Mouse (Mus musculus) CH12.LX (cell line): ENCODE measurements around the gene Dlg2. TPM values are rescaled to one million over a fixed set of nuclear protein-coding genes. Genes with fewer than 3 reads are reported as not detected.

Experiments
- DNase-seq: peaks from one replicate; pipeline ENCODE4 v3.0.0-alpha.2; 2013; ENCODE audit errors: extremely low read depth
- H3K27ac ChIP-seq: 2 replicates; pipeline ENCODE4 v1.5.1; 2012; ENCODE audit warnings: low read depth, mild to moderate bottlenecking, control low read depth, moderate library complexity; ENCODE audit not compliant: insufficient read depth
- H3K27me3 ChIP-seq: replicated peaks from 2 replicates; pipeline ENCODE3; 2012; ENCODE audit warnings: inconsistent platforms
- H3K36me3 ChIP-seq, 2 experiments: replicated peaks in 1 of 2; 2 replicates each; pipeline versions ENCODE3 to v1.6.1; 2012; ENCODE audit warnings: inconsistent platforms in 1 of 2, low read length in 1 of 2, mild to moderate bottlenecking in 1 of 2, mixed read lengths in 1 of 2, moderate library complexity in 1 of 2; ENCODE audit not compliant: control insufficient read depth in 1 of 2, insufficient read depth in 1 of 2
- H3K4me1 ChIP-seq, 2 experiments: 2 replicates each; pipeline ENCODE4 v1.6.1; 2012; ENCODE audit warnings: inconsistent platforms in 1 of 2, moderate library complexity in 1 of 2; ENCODE audit not compliant: insufficient read depth in 2 of 2, control insufficient read depth in 1 of 2
- H3K4me2 ChIP-seq: 2 replicates; pipeline ENCODE4 v1.6.1; 2012; ENCODE audit warnings: low read depth, mild to moderate bottlenecking, control low read depth; ENCODE audit not compliant: poor library complexity, insufficient read depth, severe bottlenecking
- H3K4me3 ChIP-seq, 3 experiments: fragments of 150-350 bp in 1 of 3; sonication (generic) in 1 of 3; replicated peaks in 1 of 3; 2 replicates each; pipeline versions ENCODE3 to v1.5.1; 2011 to 2012; ENCODE audit warnings: low read depth in 2 of 3, low read length in 2 of 3, mild to moderate bottlenecking in 2 of 3, moderate library complexity in 2 of 3, control low read depth in 1 of 3, improper control_type of control experiment in 1 of 3, inconsistent platforms in 1 of 3, mixed read lengths in 1 of 3; ENCODE audit not compliant: poor library complexity in 1 of 3
- H3K79me2 ChIP-seq: replicated peaks from 2 replicates; pipeline ENCODE4 v1.6.1; 2012; ENCODE audit warnings: mild to moderate bottlenecking, moderate library complexity; ENCODE audit not compliant: control insufficient read depth, poor library complexity, insufficient read depth, severe bottlenecking; ENCODE audit errors: extremely low read depth
- H3K9ac ChIP-seq: 2 replicates; pipeline ENCODE4 v1.6.1; 2012; ENCODE audit warnings: low read depth, mild to moderate bottlenecking, control low read depth, moderate library complexity; ENCODE audit not compliant: insufficient read depth
- H3K9me3 ChIP-seq: replicated peaks from 2 replicates; pipeline ENCODE3; 2012; ENCODE audit warnings: low read length, inconsistent platforms, mixed read lengths
- CHD1 ChIP-seq: IDR thresholded peaks from 2 replicates; pipeline ENCODE4 v1.6.1; 2012; ENCODE audit warnings: low read depth, low read length, improper control_type of control experiment, inconsistent platforms
- ELF1 ChIP-seq: IDR thresholded peaks from 2 replicates; pipeline ENCODE4 v1.6.1; 2014; ENCODE audit warnings: low read depth, mild to moderate bottlenecking, inconsistent platforms, low read length, improper control_type of control experiment
- EP300 ChIP-seq: IDR thresholded peaks from 2 replicates; pipeline ENCODE4 v1.6.1; 2011; ENCODE audit warnings: low read length, improper control_type of control experiment
- HCFC1 ChIP-seq: IDR thresholded peaks from 2 replicates; pipeline ENCODE4 v1.6.1; 2012; ENCODE audit warnings: low read depth, mild to moderate bottlenecking, inconsistent platforms, low read length, improper control_type of control experiment
- IRF4 ChIP-seq: IDR thresholded peaks from 2 replicates; pipeline ENCODE4 v1.6.1; 2014; ENCODE audit warnings: low read depth, mild to moderate bottlenecking, inconsistent platforms, low read length, improper control_type of control experiment
- JUND ChIP-seq: conservative IDR thresholded peaks from 2 replicates; pipeline ENCODE4 v1.6.1; 2011; ENCODE audit warnings: low read depth, low read length, improper control_type of control experiment
- MXI1 ChIP-seq: IDR thresholded peaks from 2 replicates; pipeline ENCODE4 v1.6.1; 2011; ENCODE audit warnings: mild to moderate bottlenecking, low read depth, low read length, improper control_type of control experiment
- MYC ChIP-seq: IDR thresholded peaks from 2 replicates; pipeline ENCODE4 v1.6.1; 2011; ENCODE audit warnings: low read depth, mild to moderate bottlenecking, improper control_type of control experiment, low read length
- POLR2A ChIP-seq: IDR thresholded peaks from 2 replicates; pipeline ENCODE4 v1.6.1; 2011; ENCODE audit warnings: low read depth, mild to moderate bottlenecking, improper control_type of control experiment, low read length
- POLR2AphosphoS2 ChIP-seq: IDR thresholded peaks from 2 replicates; pipeline ENCODE4 v1.6.1; 2011; ENCODE audit warnings: low read depth, low read length, improper control_type of control experiment
- SIN3A ChIP-seq: IDR thresholded peaks from 2 replicates; pipeline ENCODE4 v1.6.1; 2012; ENCODE audit warnings: low read length, improper control_type of control experiment, inconsistent platforms
- SMC3 ChIP-seq: IDR thresholded peaks from 2 replicates; pipeline ENCODE4 v1.6.1; 2011; ENCODE audit warnings: low read depth, low read length, improper control_type of control experiment
- TBP ChIP-seq: conservative IDR thresholded peaks from 2 replicates; pipeline ENCODE4 v1.6.1; 2011; ENCODE audit warnings: low read depth, low read length, improper control_type of control experiment
- UBTF ChIP-seq: IDR thresholded peaks from 2 replicates; pipeline ENCODE4 v1.6.1; 2012; ENCODE audit warnings: low read depth, mild to moderate bottlenecking, inconsistent platforms, low read length, improper control_type of control experiment, moderate library complexity
- USF1 ChIP-seq: IDR thresholded peaks from 2 replicates; pipeline ENCODE4 v1.6.1; 2014; ENCODE audit warnings: low read depth, mild to moderate bottlenecking, inconsistent platforms, low read length, improper control_type of control experiment
- USF2 ChIP-seq: conservative IDR thresholded peaks from 2 replicates; pipeline ENCODE4 v1.6.1; 2011; ENCODE audit warnings: low read depth, low read length, improper control_type of control experiment
- ZKSCAN1 ChIP-seq: IDR thresholded peaks from 2 replicates; pipeline ENCODE4 v1.6.1; 2012; ENCODE audit warnings: low read depth, inconsistent platforms, low read length, improper control_type of control experiment, borderline replicate concordance
- dilution Hi-C: fragments of 300-500 bp; cut with MboI; formaldehyde crosslinking; loops from 2 replicates; pipeline ENCODE4 v1.14.3; 2020; ENCODE audit warnings: low sequenced_read_pairs; ENCODE audit not compliant: extremely low pct_unique_long_range_greater_than_20kb, extremely low pct_ligation_motif_present
- in situ Hi-C: fragments of 300-500 bp; cut with MboI; formaldehyde crosslinking; loops from 3 replicates; pipeline ENCODE4 v1.14.3; 2019; ENCODE audit warnings: low sequenced_read_pairs, low pct_ligation_motif_present, low pct_unique_long_range_greater_than_20kb, mixed read lengths
- polyA plus RNA-seq: library from polyadenylated mRNA; unstranded; fragments of >175 nt; gene quantifications from 2 replicates; pipeline ENCODE4 v1.2.1, GENCODE M21; 2012; ENCODE audit warnings: low read depth; ENCODE audit not compliant: insufficient read length
- total RNA-seq, 2 experiments: library from RNA; depleted of rRNA; stranded (reverse); fragments of 300-350 nt in 1 of 2; fragments of >200 nt in 1 of 2; gene quantifications; 2 replicates each; pipeline ENCODE4 v1.2.3; 2012 to 2014

The Dlg2 gene
- total and polyA plus RNA-seq, 3 experiments = 0.36 TPM; not detected in 2

DNA sequence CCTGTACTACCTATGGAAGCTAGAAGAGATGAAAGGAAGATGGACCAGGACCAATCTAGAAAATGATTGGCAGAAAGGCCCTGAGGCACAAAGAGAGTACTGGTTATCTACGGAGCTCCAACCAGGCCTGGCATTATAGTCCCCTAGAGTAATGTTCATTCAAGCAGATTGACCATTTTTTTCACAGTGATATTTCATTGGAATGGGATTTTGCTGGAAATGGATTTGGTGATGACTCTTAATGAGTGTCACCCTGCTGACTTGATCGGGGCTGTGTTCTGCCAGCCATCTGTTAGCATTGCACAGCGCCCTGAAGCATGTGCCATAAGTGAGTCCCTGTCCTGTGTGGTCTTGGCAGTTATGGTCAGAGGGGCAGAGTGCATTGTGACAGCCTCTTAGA is 1787.9 kb downstream of the Dlg2 start:
- in situ Hi-C loops = no loop called here
- no peaks in the 10 kb centered on the region for H3K36me3 ChIP-seq
- no peak overlapping the region for H3K4me3 ChIP-seq
- no peak for TF ChIP-seq SMC3
- TF ChIP-seq HCFC1 = no peak
- TF ChIP-seq POLR2A = no peak
- no peak for TF ChIP-seq IRF4
- TF ChIP-seq UBTF = no peak
- no peak for TF ChIP-seq ELF1
- no peak for TF ChIP-seq POLR2AphosphoS2
- TF ChIP-seq MYC = no peak
- TF ChIP-seq, all 38 proteins: peak for 0
- dilution Hi-C loops = no loop called here
- H3K79me2 ChIP-seq = no peaks in the 10 kb centered on the region
- no peaks in the 10 kb centered on the region for H3K9me3 ChIP-seq
- no peak overlapping the region for H3K27ac ChIP-seq
- no peak overlapping the region for H3K9ac ChIP-seq
- no peak overlapping the region for H3K4me2 ChIP-seq
- no peak for DNase-seq
- H3K4me1 ChIP-seq = no peaks in the 10 kb centered on the region
- H3K27me3 ChIP-seq = no peaks in the 10 kb centered on the region

DNA sequence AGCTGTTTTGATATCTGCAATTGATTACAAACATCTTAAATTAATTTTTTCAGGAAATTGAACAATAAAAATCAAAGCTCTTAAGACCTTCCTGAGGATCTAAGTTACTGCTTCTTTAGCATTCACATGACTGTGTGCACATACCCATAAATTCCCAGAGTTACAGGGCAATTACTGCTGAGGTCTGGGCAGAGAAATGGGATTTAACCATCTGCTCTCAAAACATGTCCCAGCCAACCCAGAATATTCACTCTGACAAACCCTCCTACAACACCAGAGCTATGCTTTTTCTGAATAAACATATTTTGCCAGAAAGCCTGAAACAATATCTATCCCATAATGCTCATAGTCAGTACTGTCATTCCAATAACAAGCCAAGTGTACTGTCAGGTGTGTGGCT is 1788.5 kb downstream of the Dlg2 start:
- no peak overlapping the region for H3K4me2 ChIP-seq
- H3K9me3 ChIP-seq = no peaks in the 10 kb centered on the region
- H3K79me2 ChIP-seq = no peaks in the 10 kb centered on the region
- no peak for DNase-seq
- no peaks in the 10 kb centered on the region for H3K36me3 ChIP-seq
- in situ Hi-C loops (no loop called here), dilution Hi-C loops (no loop called here)
- H3K4me3 ChIP-seq = no peak overlapping the region
- no peaks in the 10 kb centered on the region for H3K4me1 ChIP-seq
- no peak overlapping the region for H3K9ac ChIP-seq
- TF ChIP-seq CHD1 = no peak
- no peak for TF ChIP-seq MXI1
- TF ChIP-seq SIN3A = no peak
- no peak for TF ChIP-seq USF1
- TF ChIP-seq JUND = no peak
- no peak for TF ChIP-seq EP300
- H3K27me3 ChIP-seq = no peaks in the 10 kb centered on the region
- no peak overlapping the region for H3K27ac ChIP-seq

DNA sequence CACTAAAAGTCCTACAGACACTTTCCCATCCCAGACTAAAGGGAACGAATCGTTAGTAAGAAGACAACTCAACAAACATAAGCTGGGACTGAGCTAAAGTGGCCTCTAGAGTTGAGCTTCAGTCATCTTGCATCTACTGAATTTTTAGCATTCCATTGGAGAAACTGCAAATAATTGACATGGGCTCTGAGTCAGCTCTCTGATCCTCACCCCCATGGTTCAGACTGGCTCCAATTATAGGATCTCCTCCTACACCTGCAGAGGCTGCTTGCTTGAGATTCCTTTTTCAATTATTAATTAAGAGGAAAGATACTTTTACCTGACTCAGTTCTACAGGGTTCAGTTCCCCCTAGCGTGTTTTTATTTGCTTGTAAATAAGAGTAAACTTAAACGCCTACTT is 1798.9 kb downstream of the Dlg2 start:
- TF ChIP-seq USF2 (no peak), TBP (no peak), MYC (no peak), ZKSCAN1 (no peak)
- Histone ChIP-seq H3K79me2 (no peaks in the 10 kb centered on the region), H3K9ac (no peak overlapping the region), H3K27ac (no peak overlapping the region), H3K4me2 (no peak overlapping the region), H3K9me3 (no peaks in the 10 kb centered on the region), H3K4me3 (no peak overlapping the region), H3K27me3 (no peaks in the 10 kb centered on the region), H3K4me1 (no peaks in the 10 kb centered on the region), H3K36me3 (no peaks in the 10 kb centered on the region)
- dilution Hi-C loops = no loop called here
- DNase-seq = no peak
- in situ Hi-C loops = no loop called here
